Mouse (Mus musculus): ENCODE data around the gene Gm5431. TPM values are rescaled to one million over a fixed set of nuclear protein-coding genes. Genes with fewer than 3 reads are reported as not detected.
"Not testable (repeated sequence)": the region's sequence is repeated elsewhere in the genome, so short reads cannot be mapped to it uniquely, and the experiment has no call there.

Gm5431 gene
- total RNA-seq, 1 experiment from 2014 or later: 6.7 TPM

- ATAC-seq (replicated peaks; ENCODE audit: insufficient number of reproducible peaks, low FRiP score, low TSS enrichment, poor library complexity, severe bottlenecking): no peak
Measured at GRCm38 (mm10) chr11:48872695-48873300, 29.2 kb downstream of the Gm5431 start.

GRCm38 (mm10) chr11:48871817-48872541 is 30.0 kb downstream of the Gm5431 start:
- ATAC-seq (replicated peaks; ENCODE audit: insufficient number of reproducible peaks, low FRiP score, low TSS enrichment, poor library complexity, severe bottlenecking): peak; percentile 19

- ATAC-seq (replicated peaks; ENCODE audit: insufficient number of reproducible peaks, low FRiP score, low TSS enrichment, poor library complexity, severe bottlenecking): peak; percentile 32
Measured at GRCm38 (mm10) chr11:48871201-48871772, 30.7 kb downstream of the Gm5431 start, which contains the start of gene Irgm1. TSS of gene Irgm1 (minus strand) at chr11:48871683.

GRCm38 (mm10) chr11:48870781-48871180 is 31.2 kb downstream of the Gm5431 start:
- no peak for ATAC-seq (replicated peaks; ENCODE audit: insufficient number of reproducible peaks, low FRiP score, low TSS enrichment, poor library complexity, severe bottlenecking)

- no peak for ATAC-seq (replicated peaks; ENCODE audit: insufficient number of reproducible peaks, low FRiP score, low TSS enrichment, poor library complexity, severe bottlenecking)
Measured at GRCm38 (mm10) chr11:48869380-48870110, 32.5 kb downstream of the Gm5431 start.

- ATAC-seq (replicated peaks; ENCODE audit: insufficient number of reproducible peaks, low FRiP score, low TSS enrichment, poor library complexity, severe bottlenecking): no peak
Measured at GRCm38 (mm10) chr11:48866481-48866880, 35.5 kb downstream of the Gm5431 start.

- ATAC-seq (replicated peaks; ENCODE audit: insufficient number of reproducible peaks, low FRiP score, low TSS enrichment, poor library complexity, severe bottlenecking): no peak
Measured at GRCm38 (mm10) chr11:48863808-48864207, 38.2 kb downstream of the Gm5431 start.

- no peak for ATAC-seq (replicated peaks; ENCODE audit: insufficient number of reproducible peaks, low FRiP score, low TSS enrichment, poor library complexity, severe bottlenecking)
Measured at GRCm38 (mm10) chr11:48862784-48863319, 39.2 kb downstream of the Gm5431 start.

GRCm38 (mm10) chr11:48859014-48859413 is 43.0 kb downstream of the Gm5431 start:
- ATAC-seq (replicated peaks; ENCODE audit: insufficient number of reproducible peaks, low FRiP score, low TSS enrichment, poor library complexity, severe bottlenecking): 0 out of 2 replicates have a peak, but pooled peaks have one; percentile 18

GRCm38 (mm10) chr11:48853474-48854180 is 48.4 kb downstream of the Gm5431 start:
- ATAC-seq (replicated peaks; ENCODE audit: insufficient number of reproducible peaks, low FRiP score, low TSS enrichment, poor library complexity, severe bottlenecking): peak; percentile 63

GRCm38 (mm10) chr11:48852624-48853473 is 49.2 kb downstream of the Gm5431 start:
- ATAC-seq (replicated peaks; ENCODE audit: insufficient number of reproducible peaks, low FRiP score, low TSS enrichment, poor library complexity, severe bottlenecking): no peak

GRCm38 (mm10) chr11:48852190-48852589 is 49.8 kb downstream of the Gm5431 start:
- no peak for ATAC-seq (replicated peaks; ENCODE audit: insufficient number of reproducible peaks, low FRiP score, low TSS enrichment, poor library complexity, severe bottlenecking)

GRCm38 (mm10) chr11:48851270-48851995 is 50.6 kb downstream of the Gm5431 start:
- ATAC-seq (replicated peaks; ENCODE audit: insufficient number of reproducible peaks, low FRiP score, low TSS enrichment, poor library complexity, severe bottlenecking): no peak

GRCm38 (mm10) chr11:48850240-48850639 is 51.8 kb downstream of the Gm5431 start:
- ATAC-seq (replicated peaks; ENCODE audit: insufficient number of reproducible peaks, low FRiP score, low TSS enrichment, poor library complexity, severe bottlenecking): no peak

GRCm38 (mm10) chr11:48846881-48847280 is 55.1 kb downstream of the Gm5431 start:
- no peak for ATAC-seq (replicated peaks; ENCODE audit: insufficient number of reproducible peaks, low FRiP score, low TSS enrichment, poor library complexity, severe bottlenecking)

- ATAC-seq (replicated peaks; ENCODE audit: insufficient number of reproducible peaks, low FRiP score, low TSS enrichment, poor library complexity, severe bottlenecking): not testable (repeated sequence)
Measured at GRCm38 (mm10) chr11:48846362-48846761, 55.7 kb downstream of the Gm5431 start.

GRCm38 (mm10) chr11:48845244-48845815 is 56.7 kb downstream of the Gm5431 start:
- no peak for ATAC-seq (replicated peaks; ENCODE audit: insufficient number of reproducible peaks, low FRiP score, low TSS enrichment, poor library complexity, severe bottlenecking)
